Comparison of ENCODE assay signal across 8 mouse cellular contexts in genomic region chr17:86444578-86445419, GRCm38 (mm10).
A peak's percentile ranks its signal among the peaks of the same experiment; 100 is the strongest.
DNase-seq lines count a peak whose midpoint lies in the region; ATAC-seq and TF ChIP-seq lines count a peak whose summit lies in the region.

No protein-coding gene starts in this region.

- no peak for TF ChIP-seq POLR2A in ES-Bruce4 (IDR thresholded peaks at IDR 0.05; ENCODE audit: insufficient read depth, low read length)
- TF ChIP-seq POLR2A in lung, adult 2 months (IDR thresholded peaks at IDR 0.05; ENCODE audit: borderline replicate concordance, extremely low read depth, low read depth, low read length) = no peak

- peak; percentile 83 for ATAC-seq in cerebellum, adult (ENCODE audit: insufficient number of reproducible peaks, low FRiP score, low TSS enrichment)
- ATAC-seq in forebrain, embryonic 15.5 days (replicated peaks) = peak; percentile 91
- peak; percentile 88 for ATAC-seq in neutrophil, adult 5-6 weeks (ENCODE audit: extremely low read depth, insufficient number of reproducible peaks, low FRiP score, poor library complexity, severe bottlenecking)

- 0 out of 2 replicates have a peak, but pooled peaks have one; percentile 29 for TF ChIP-seq EP300 in ES-Bruce4 (IDR thresholded peaks at IDR 0.05; ENCODE audit: insufficient read depth, low read depth, low read length)

- peak; percentile 83 for DNase-seq in heart, postnatal 25 days (ENCODE audit: low spot score)
- DNase-seq in layer of hippocampus, adult 18-20 months (ENCODE audit: low spot score in 2 of 2) = peak; percentile 77 to 95
- peak; percentile 89 for DNase-seq in lung, adult 2 months
- peak; percentile 79 to 91 for DNase-seq in thymus, adult 18-20 months

- no peaks in the 10 kb centered on the region for H3K36me3 ChIP-seq in ES-Bruce4 (ENCODE audit: control insufficient read depth, insufficient read depth, low read length, poor library complexity, severe bottlenecking)
- H3K36me3 ChIP-seq in forebrain, embryonic 15.5 days = no peaks in the 10 kb centered on the region

- no peaks in the 10 kb centered on the region for H3K27me3 ChIP-seq in ES-Bruce4 (ENCODE audit: control insufficient read depth, insufficient read depth, low read length, poor library complexity, severe bottlenecking)
- no peaks in the 10 kb centered on the region for H3K27me3 ChIP-seq in forebrain, embryonic 15.5 days

- intact Hi-C loops in heart, postnatal 25 days (cut with DNase I) = loop anchor here (1.0 kb wide), 1 partner anchor 282 kb away; no protein-coding TSS in a partner anchor

- H3K4me3 ChIP-seq in ES-Bruce4 (ENCODE audit: low read depth, low read length) = no peak overlapping the region
- no peak overlapping the region for H3K4me3 ChIP-seq in forebrain, embryonic 15.5 days
- H3K4me3 ChIP-seq in lung, adult 2 months (replicated peaks; ENCODE audit: extremely low read depth, low read depth, low read length) = no peak overlapping the region

- peak overlapping the region; percentile 18; the same call in 1 of the 2 replicates for H3K4me2 ChIP-seq in forebrain, embryonic 15.5 days (replicated peaks)

- 32% methylated on average over 15 of the region's 15 CpGs for WGBS in forebrain, embryonic 15.5 days
- WGBS in lung, adult 2 months = 33% methylated on average over 15 of the region's 15 CpGs

- no peaks in the 10 kb centered on the region for H3K4me1 ChIP-seq in ES-Bruce4 (ENCODE audit: control insufficient read depth, insufficient read depth, low read length)
- H3K4me1 ChIP-seq in forebrain, embryonic 15.5 days = peaks cover 11% of the 10 kb centered on the region
- H3K4me1 ChIP-seq in lung, adult 2 months (ENCODE audit: control insufficient read depth, insufficient read depth, low read length) = peaks cover 21% of the 10 kb centered on the region

- H3K27ac ChIP-seq in ES-Bruce4 (ENCODE audit: insufficient read depth, low read length) = no peak overlapping the region
- 0 out of 2 replicates have a peak overlapping the region, but pooled peaks have one; percentile 9 for H3K27ac ChIP-seq in forebrain, embryonic 15.5 days (replicated peaks)

- TF ChIP-seq CTCF in ES-Bruce4 (IDR thresholded peaks at IDR 0.05; ENCODE audit: low read depth, low read length) = peak; percentile 72
- peak; percentile 82 for TF ChIP-seq CTCF in lung, adult 2 months (IDR thresholded peaks at IDR 0.05; ENCODE audit: insufficient read depth, low read length)

- no peak overlapping the region for H3K9ac ChIP-seq in ES-Bruce4 (ENCODE audit: low read depth, poor library complexity, severe bottlenecking)
- no peak overlapping the region for H3K9ac ChIP-seq in forebrain, embryonic 15.5 days (replicated peaks)

- peaks cover 15% of the 10 kb centered on the region for H3K9me3 ChIP-seq in ES-Bruce4 (replicated peaks; ENCODE audit: control insufficient read depth, insufficient read depth, low read length, poor library complexity, severe bottlenecking)
- H3K9me3 ChIP-seq in forebrain, embryonic 15.5 days = no peaks in the 10 kb centered on the region
